Mouse (Mus musculus): ENCODE data around the gene Ccdc65. TPM values are rescaled to one million over a fixed set of nuclear protein-coding genes. Genes with fewer than 3 reads are reported as not detected.
"Not testable (repeated sequence)": the region's sequence is repeated elsewhere in the genome, so short reads cannot be mapped to it uniquely, and the experiment has no call there.

Ccdc65 gene
- polyA plus RNA-seq, 1 experiment from 2014 or later = 2.2 TPM

DNA sequence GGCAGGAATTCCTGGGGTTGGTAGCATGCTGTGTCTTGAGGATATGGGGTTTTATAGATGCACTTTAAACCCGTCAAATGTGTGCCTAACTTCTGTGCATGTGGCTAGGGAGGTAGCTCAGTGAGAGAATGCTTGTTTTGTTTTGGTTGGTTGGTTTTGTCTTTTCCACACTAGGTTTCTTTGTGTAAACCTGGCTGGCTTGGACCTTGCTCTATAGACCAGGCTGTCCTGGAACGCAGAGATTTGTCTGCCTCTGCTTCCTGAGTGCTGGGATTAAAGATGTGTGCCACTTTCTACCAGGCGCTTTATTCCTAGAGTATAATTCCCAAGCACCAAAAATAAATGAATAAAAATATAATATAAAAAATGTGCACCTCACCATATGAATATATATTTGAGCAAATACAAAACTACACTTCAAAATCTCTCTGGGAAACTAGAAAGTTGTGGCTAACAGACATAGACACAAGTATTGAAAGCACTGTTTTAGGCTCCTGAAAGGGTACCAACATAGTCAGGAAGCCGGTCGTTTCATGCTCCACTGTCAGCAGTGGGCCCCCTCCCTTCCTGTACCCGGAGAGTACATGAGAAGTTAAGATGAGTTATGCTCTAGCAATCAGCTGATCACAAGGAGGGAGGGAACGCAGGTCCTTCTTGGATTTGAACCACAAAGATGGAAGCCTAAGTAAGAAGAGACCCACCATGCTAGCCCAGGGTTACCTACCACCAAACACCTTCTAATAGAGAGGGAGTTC lies 22.0 kb downstream of the Ccdc65 start:
- Histone ChIP-seq H3K36me3 (peaks cover 5% of the 10 kb centered on the region; the same call in 1 of the 2 replicates), H3K4me3 (no peak overlapping the region), H3K4me1 (replicated peaks) (peaks cover 23% of the 10 kb centered on the region), H3K9me3 (no peaks in the 10 kb centered on the region), H3K27ac (replicated peaks) (no peak overlapping the region), H3K9ac (no peak overlapping the region), H3K4me2 (no peak overlapping the region), H3K27me3 (peaks cover 28% of the 10 kb centered on the region)
- WGBS = 66% methylated on average over 7 of the region's 7 CpGs
- no peak for ATAC-seq (ENCODE audit: low read depth)

DNA sequence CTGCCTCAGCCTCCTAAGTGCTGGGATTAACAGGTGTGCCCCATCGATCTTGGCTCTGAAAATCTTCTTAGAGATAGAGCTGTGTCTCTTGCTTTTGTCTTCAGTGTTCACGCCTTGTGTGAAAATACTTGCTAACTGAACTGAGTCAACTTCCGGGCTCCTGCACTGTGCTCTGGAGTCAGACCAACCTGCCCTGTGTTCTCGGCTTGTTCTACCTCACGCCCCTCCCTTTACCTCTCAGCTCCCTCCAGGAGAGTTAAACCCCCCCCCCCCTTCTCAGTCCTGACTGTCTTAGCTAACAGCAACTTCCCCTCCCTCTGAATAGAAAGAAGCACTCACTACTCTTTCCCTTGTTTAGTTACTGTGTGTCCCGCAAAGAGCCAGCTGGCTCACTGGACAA lies 22.8 kb downstream of the Ccdc65 start:
- 84% methylated on average over 6 of the region's 6 CpGs for WGBS
- Histone ChIP-seq H3K4me2 (no peak overlapping the region), H3K9ac (no peak overlapping the region)

DNA sequence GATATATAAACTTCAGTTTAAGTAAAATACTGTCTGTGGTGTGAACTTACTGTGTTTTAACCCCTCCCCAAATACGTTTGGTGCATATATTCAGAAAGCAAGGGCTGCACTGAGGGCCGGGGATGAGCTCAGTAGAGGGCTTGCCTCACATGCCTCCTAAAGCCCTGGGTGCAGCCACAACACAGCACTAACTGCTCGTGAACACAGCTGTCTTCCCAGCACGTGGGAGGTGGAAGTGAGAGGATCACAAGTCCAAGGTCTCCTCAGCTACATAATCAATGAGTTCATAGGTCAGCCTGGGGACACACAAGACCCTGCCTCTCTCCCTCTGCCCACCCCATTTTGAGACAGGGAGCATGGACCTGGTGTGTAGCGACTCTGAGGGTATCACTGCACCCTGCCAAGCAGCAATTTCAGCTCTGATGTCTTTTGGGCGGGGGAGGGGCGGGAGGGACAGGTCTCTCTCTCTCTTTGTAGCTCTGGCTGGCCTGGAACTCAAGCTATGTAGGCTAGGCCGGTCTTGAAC lies 24.1 kb downstream of the Ccdc65 start:
- WGBS = 66% methylated on average over 8 of the region's 8 CpGs
- H3K4me1 ChIP-seq (replicated peaks) = peaks cover 18% of the 10 kb centered on the region
- ATAC-seq (ENCODE audit: low read depth) = no peak
- no peak overlapping the region for H3K9ac ChIP-seq
- no peak overlapping the region for H3K27ac ChIP-seq (replicated peaks)
- H3K4me3 ChIP-seq = no peak overlapping the region
- H3K27me3 ChIP-seq = peaks cover 15% of the 10 kb centered on the region; the same call in 1 of the 2 replicates
- no peaks in the 10 kb centered on the region for H3K9me3 ChIP-seq
- H3K4me2 ChIP-seq = no peak overlapping the region
- H3K36me3 ChIP-seq = peaks cover 22% of the 10 kb centered on the region

More for the DNA sequence above, 22.8 kb downstream of the Ccdc65 start:
- H3K27ac ChIP-seq (replicated peaks) = no peak overlapping the region
- no peak overlapping the region for H3K4me3 ChIP-seq
- H3K4me1 ChIP-seq (replicated peaks) = peaks cover 23% of the 10 kb centered on the region
- peaks cover 27% of the 10 kb centered on the region for H3K27me3 ChIP-seq
- ATAC-seq (ENCODE audit: low read depth) = no peak
- H3K9me3 ChIP-seq = no peaks in the 10 kb centered on the region
- peaks cover 10% of the 10 kb centered on the region for H3K36me3 ChIP-seq

DNA sequence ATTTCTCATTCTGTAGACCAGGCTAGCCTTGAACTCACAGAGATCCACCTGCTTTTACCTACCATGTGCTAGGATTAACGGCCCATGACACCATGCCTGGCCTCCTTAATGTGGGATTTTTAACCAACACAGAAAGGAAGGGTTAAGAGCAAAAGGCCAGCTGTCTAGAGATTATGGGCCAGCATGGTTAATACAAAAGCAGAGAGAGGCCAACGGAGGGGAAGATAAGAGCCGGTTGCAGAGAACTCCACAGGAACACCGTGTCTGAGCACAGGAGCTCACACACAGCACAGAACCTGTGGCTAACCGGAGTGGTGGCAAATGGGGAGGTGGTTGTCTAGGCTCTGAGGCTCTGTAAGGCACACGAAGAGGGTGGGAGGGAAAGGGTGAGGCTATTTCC lies 25.4 kb downstream of the Ccdc65 start:
- H3K27ac ChIP-seq (replicated peaks) = no peak overlapping the region
- H3K36me3 ChIP-seq = peaks cover 34% of the 10 kb centered on the region
- ATAC-seq (ENCODE audit: low read depth) = no peak
- H3K9ac ChIP-seq = no peak overlapping the region
- H3K4me2 ChIP-seq = no peak overlapping the region
- H3K27me3 ChIP-seq = peaks cover 9% of the 10 kb centered on the region; the same call in 1 of the 2 replicates
- peaks cover 5% of the 10 kb centered on the region for H3K4me1 ChIP-seq (replicated peaks)
- no peaks in the 10 kb centered on the region for H3K9me3 ChIP-seq
- H3K4me3 ChIP-seq = no peak overlapping the region
- WGBS = 81% methylated on average over 6 of the region's 6 CpGs

DNA sequence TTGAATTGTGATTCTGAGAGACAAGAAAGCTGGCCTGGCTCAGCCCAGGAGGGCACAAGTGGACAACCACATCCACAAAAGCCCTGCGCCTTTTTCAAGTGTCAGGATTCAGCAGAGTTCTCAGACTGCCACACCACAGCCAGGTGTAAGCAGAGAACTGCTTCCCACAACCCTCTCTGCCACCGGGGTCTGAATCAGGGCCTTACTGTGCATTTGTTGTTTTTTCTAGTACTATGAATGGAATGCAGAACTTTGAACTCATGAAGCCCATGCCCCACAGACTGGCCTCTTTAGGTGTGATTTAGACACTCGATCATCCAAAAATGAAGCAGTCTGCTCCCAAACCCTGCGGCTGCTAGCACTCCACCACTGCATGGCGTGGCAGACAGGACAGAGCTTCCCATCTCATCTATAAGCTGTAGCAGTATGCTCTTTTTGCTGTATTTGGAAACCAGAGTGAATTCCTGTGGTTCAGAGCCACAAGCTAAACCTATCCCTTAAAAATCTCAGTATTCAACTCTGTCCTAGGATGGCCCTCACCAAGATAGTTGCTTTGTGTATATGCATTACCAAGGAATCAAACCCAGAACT lies 26.1 kb downstream of the Ccdc65 start:
- H3K36me3 ChIP-seq = peaks cover 40% of the 10 kb centered on the region
- H3K27me3 ChIP-seq = peaks cover 2% of the 10 kb centered on the region; the same call in 1 of the 2 replicates
- no peaks in the 10 kb centered on the region for H3K9me3 ChIP-seq
- no peak overlapping the region for H3K27ac ChIP-seq (replicated peaks)
- H3K9ac ChIP-seq = no peak overlapping the region
- H3K4me2 ChIP-seq = no peak overlapping the region
- no peaks in the 10 kb centered on the region for H3K4me1 ChIP-seq (replicated peaks)
- no peak overlapping the region for H3K4me3 ChIP-seq
- ATAC-seq (ENCODE audit: low read depth) = no peak
- WGBS = 86% methylated on average over 5 of the region's 5 CpGs

DNA sequence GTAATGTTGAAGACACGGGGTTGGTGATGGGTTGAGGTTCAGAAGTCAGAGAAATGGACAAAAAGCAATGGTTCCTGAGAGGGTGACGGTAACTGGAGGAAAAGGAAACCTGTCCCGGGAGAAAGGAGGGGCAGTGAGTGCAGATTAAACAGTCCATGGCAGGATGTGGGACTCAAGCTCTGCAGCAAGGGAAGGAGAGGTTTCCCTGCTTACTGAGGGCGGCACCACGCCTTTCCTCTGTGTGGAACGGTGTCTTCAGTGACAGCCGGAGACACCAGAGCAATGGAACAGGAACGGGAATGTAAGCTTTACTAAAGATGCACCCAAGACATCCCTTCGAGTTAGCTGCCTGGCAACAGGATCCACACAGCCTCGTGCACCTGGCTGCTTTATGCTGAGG lies 28.5 kb downstream of the Ccdc65 start:
- H3K27me3 ChIP-seq = no peaks in the 10 kb centered on the region
- no peak overlapping the region for H3K9ac ChIP-seq
- no peak overlapping the region for H3K27ac ChIP-seq (replicated peaks)
- no peak overlapping the region for H3K4me3 ChIP-seq
- no peak for ATAC-seq (ENCODE audit: low read depth)
- no peak overlapping the region for H3K4me2 ChIP-seq
- peaks cover 65% of the 10 kb centered on the region for H3K36me3 ChIP-seq
- no peaks in the 10 kb centered on the region for H3K4me1 ChIP-seq (replicated peaks)
- no peaks in the 10 kb centered on the region for H3K9me3 ChIP-seq
- 91% methylated on average over 10 of the region's 10 CpGs for WGBS

DNA sequence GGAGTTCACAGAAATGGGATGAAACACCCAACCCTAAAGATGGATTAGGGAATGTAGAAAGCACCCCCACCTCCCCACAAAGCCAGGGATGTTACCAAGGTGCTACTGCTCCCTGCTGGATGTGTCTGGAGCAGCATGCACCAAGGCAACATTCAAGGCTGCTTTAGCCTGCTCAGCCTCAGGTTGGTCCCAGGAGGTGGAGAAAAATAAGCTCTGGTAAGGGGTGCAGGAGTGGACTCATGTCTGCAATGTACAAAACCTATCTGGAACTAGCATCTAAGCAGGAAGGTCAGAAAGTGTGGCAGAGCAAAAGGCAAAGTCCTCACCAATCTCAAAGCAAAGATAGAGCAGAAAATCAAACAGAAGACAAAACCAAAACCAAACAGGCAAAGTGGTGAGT lies 29.9 kb downstream of the Ccdc65 start:
- Histone ChIP-seq H3K27me3 (no peaks in the 10 kb centered on the region), H3K9ac (no peak overlapping the region), H3K4me3 (no peak overlapping the region), H3K9me3 (no peaks in the 10 kb centered on the region), H3K27ac (replicated peaks) (no peak overlapping the region), H3K4me2 (no peak overlapping the region), H3K4me1 (replicated peaks) (no peaks in the 10 kb centered on the region), H3K36me3 (peaks cover 78% of the 10 kb centered on the region)
- no peak for ATAC-seq (ENCODE audit: low read depth)

DNA sequence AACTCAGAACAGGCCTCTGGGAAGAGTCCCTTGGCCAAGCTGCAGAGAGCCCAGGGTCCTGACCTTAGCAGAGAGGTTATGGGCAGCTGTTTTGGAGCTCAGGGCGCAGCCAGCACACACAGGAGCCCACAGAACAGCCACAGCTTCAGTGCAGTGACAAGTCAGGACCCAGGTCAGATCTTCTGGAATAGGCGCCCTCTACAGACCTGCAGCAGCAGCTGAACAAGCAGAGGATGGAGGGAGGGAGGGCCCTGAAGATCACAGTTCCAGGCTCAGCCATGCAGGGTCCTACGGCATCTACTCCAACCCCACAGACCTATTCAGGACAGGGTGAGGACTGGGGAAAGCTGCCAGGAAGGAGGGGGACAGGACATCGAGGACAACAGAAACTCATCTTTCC lies 30.8 kb downstream of the Ccdc65 start:
- H3K27ac ChIP-seq (replicated peaks) = no peak overlapping the region
- no peak overlapping the region for H3K4me2 ChIP-seq
- peaks cover 78% of the 10 kb centered on the region for H3K36me3 ChIP-seq
- no peaks in the 10 kb centered on the region for H3K9me3 ChIP-seq
- 66% methylated on average over 4 of the region's 4 CpGs for WGBS
- H3K27me3 ChIP-seq = no peaks in the 10 kb centered on the region
- no peak overlapping the region for H3K9ac ChIP-seq
- H3K4me3 ChIP-seq = no peak overlapping the region
- ATAC-seq (ENCODE audit: low read depth) = no peak
- no peaks in the 10 kb centered on the region for H3K4me1 ChIP-seq (replicated peaks)

DNA sequence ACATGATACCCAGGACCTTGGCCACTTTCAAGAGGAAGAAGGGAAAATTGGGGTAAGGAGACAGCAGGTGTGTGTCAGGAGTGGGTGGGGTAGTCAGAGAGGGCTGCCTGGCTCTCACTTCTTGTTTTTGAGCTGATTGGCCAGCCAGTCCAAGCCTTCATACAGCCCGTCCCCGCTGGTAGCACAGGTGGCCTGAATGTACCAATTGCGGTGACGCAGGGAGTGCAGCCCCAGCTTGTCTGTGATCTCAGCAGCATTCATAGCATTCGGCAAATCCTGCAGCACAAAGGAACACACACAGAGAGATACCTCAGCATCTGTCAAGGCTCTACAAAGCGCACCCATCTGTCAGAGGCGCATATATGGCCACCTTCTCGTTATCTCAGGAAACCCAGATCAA lies 32.2 kb downstream of the Ccdc65 start:
- Histone ChIP-seq H3K27me3 (no peaks in the 10 kb centered on the region), H3K4me1 (replicated peaks) (no peaks in the 10 kb centered on the region), H3K27ac (replicated peaks) (no peak overlapping the region), H3K9me3 (no peaks in the 10 kb centered on the region), H3K36me3 (peaks cover 71% of the 10 kb centered on the region), H3K4me2 (no peak overlapping the region), H3K9ac (no peak overlapping the region), H3K4me3 (no peak overlapping the region)
- WGBS = 91% methylated on average over 8 of the region's 8 CpGs
- ATAC-seq (ENCODE audit: low read depth) = no peak

DNA sequence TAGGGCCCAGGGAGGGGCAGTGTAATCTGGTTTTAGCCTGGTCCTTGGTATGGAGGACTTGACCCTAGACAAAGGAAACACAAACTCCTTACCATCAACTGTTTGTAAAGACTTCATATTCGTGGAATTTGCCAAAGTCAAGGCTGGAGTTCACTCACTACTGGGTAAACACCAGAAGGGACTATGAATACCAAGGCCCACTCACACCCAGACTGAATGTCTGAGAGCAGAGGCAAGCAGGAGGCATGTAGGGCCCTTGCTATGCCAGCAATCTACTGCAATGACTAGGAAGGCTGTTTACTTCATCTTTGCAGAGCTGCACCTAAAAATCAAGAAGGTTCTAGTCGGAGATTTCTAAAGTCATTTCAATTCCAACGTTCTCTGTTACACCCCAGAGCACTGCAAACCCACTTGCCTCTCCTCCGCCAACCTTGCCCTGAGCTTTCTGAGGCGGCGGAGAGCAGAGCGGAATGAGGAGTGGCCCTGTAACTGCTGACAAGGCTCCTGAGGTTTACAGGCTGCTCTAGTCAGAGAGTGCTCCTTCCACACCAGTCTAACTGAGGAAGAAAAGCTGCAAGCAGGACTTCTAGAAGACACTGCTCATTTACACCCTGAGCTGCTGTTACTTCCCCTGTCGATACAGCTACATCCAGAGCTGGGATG lies 34.9 kb downstream of the Ccdc65 start:
- 88% methylated on average over 8 of the region's 8 CpGs for WGBS
- Histone ChIP-seq H3K4me1 (replicated peaks) (peaks cover 4% of the 10 kb centered on the region), H3K4me2 (no peak overlapping the region), H3K4me3 (no peak overlapping the region), H3K9ac (no peak overlapping the region), H3K27ac (replicated peaks) (no peak overlapping the region), H3K27me3 (no peaks in the 10 kb centered on the region), H3K9me3 (no peaks in the 10 kb centered on the region), H3K36me3 (peaks cover 47% of the 10 kb centered on the region)
- no peak for ATAC-seq (ENCODE audit: low read depth)

DNA sequence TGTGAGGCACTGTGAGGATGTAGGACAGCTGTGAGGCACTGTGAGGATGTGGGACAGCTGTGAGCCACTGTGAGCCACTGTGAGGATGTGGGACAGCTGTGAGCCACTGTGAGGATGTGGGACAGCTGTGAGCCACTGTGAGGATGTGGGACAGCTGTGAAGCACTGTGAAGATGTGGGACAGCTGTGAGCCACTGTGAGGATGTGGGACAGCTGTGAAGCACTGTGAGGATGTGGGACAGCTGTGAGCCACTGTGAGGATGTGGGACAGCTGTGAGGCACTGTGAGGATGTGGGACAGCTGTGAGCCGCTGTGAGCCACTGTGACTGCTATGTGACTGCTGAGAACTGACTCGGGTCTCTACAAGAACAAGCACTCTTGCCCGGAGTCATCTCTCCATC lies 35.9 kb downstream of the Ccdc65 start:
- WGBS = 84% methylated on average over 3 of the region's 3 CpGs
- not testable (repeated sequence) for ATAC-seq (ENCODE audit: low read depth); H3K4me1 ChIP-seq (replicated peaks); H3K9ac ChIP-seq; H3K4me3 ChIP-seq; H3K9me3 ChIP-seq; H3K4me2 ChIP-seq; H3K27me3 ChIP-seq; H3K27ac ChIP-seq (replicated peaks)
- peaks cover 39% of the 10 kb centered on the region for H3K36me3 ChIP-seq

DNA sequence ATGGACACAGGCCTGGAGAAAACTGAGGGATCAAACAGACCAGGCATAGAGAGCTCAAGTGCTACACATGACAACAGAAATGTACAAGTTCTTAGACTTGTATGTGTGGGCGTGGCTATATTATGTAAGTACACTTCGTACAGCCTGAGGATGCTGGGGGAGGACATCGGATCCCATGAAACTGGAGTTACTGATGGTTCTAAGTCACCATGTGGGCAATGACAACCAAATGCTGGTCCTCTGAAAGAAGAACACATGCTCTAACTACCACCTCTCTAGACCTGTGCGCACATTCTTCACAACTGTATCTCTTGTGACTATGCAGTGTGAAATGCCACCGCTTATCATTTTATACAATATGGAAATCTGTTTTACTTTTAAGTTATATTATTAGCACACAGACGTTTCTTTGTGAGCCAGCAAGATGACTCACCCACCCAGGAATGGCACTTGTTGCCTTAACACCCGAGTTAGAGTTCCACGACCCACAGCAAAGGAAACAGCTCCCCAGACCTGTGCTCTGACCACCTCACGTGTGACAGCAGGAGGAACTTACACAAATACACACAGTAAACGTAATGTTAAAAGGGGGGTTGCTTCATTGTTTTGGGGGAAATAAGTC lies 38.4 kb downstream of the Ccdc65 start:
- Histone ChIP-seq H3K9ac (no peak overlapping the region), H3K9me3 (no peaks in the 10 kb centered on the region), H3K4me3 (no peak overlapping the region), H3K27ac (replicated peaks) (no peak overlapping the region), H3K36me3 (peaks cover 14% of the 10 kb centered on the region), H3K4me1 (replicated peaks) (peaks cover 9% of the 10 kb centered on the region), H3K27me3 (no peaks in the 10 kb centered on the region), H3K4me2 (no peak overlapping the region)
- 86% methylated on average over 10 of the region's 10 CpGs for WGBS
- no peak for ATAC-seq (ENCODE audit: low read depth)
